Mouse (Mus musculus) embryonic facial prominence, embryonic 10.5 days (tissue): ENCODE results near the gene Gins1. TPM values are rescaled to one million over a fixed set of nuclear protein-coding genes. Genes with fewer than 3 reads are reported as not detected.

Experiments used
- DNase-seq: peaks from one replicate; pipeline ENCODE4 v3.0.0-alpha.2; 2017; ENCODE audit warnings: low spot score
- H3K27ac ChIP-seq: fragments of 300-500 bp; sonication (generic); replicated peaks from 2 replicates; pipeline ENCODE4 v1.5.1; 2016; ENCODE audit warnings: mild to moderate bottlenecking
- H3K27me3 ChIP-seq: fragments of 300-500 bp; sonication (generic); replicated peaks from 2 replicates; pipeline ENCODE4 v1.6.1; 2016; ENCODE audit warnings: low read depth, mild to moderate bottlenecking; ENCODE audit not compliant: poor library complexity, severe bottlenecking
- H3K36me3 ChIP-seq: fragments of 300-500 bp; sonication (generic); replicated peaks from 2 replicates; pipeline ENCODE4 v1.6.1; 2016; ENCODE audit warnings: mild to moderate bottlenecking, moderate library complexity
- H3K4me1 ChIP-seq: fragments of 300-500 bp; sonication (generic); 2 replicates; pipeline ENCODE4 v1.6.1; 2016
- H3K4me3 ChIP-seq: fragments of 300-500 bp; sonication (generic); 2 replicates; pipeline ENCODE4 v1.5.1; 2016; ENCODE audit warnings: mild to moderate bottlenecking, moderate library complexity
- H3K9me3 ChIP-seq: fragments of 300-500 bp; sonication (generic); 2 replicates; pipeline ENCODE4 v1.6.1; 2016; ENCODE audit warnings: mild to moderate bottlenecking
- WGBS: fragments of 180-500 bp; shearing (Covaris S2); methylation state at CpG from one replicate; pipeline ENCODE4 v1.1.7; 2016; 5-methylcytosine and 5-hydroxymethylcytosine counted together
- polyA plus RNA-seq: library from polyadenylated mRNA; unstranded; fragments of >200 nt; fragmentation: Nextera tagmentation; extraction: Ambion mirVana; gene quantifications from 2 replicates; pipeline ENCODE4 v1.2.1, GENCODE M21; 2016

The Gins1 gene
- polyA plus RNA-seq, 1 experiment from 2014 or later: 76.0 TPM

DNA sequence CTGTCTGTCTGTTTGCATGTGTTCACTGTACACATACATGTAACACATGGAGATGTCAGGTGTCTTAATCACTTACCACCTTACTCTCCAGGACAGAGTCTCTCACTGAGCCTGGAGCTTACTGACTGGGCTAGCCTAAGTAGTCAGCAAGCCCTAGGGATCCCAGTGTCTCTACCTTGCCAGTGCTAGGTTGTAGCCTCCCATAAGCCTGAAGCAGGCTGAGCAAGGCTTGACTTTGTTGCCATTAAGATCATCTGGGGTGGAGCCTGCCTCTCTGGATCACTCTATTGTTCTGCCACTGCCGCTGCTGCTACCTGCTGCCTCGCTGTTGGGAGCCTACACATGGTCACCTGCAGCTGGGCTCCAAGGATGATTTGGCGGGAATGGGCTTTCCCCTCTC lies 67.5 kb downstream of the Gins1 start:
- H3K4me3 ChIP-seq: no peak overlapping the region
- no peaks in the 10 kb centered on the region for H3K4me1 ChIP-seq
- DNase-seq: no peak
- no peaks in the 10 kb centered on the region for H3K27me3 ChIP-seq
- no peak overlapping the region for H3K27ac ChIP-seq
- WGBS: 81% methylated on average over 3 of the region's 3 CpGs
- peaks cover 86% of the 10 kb centered on the region for H3K36me3 ChIP-seq
- no peaks in the 10 kb centered on the region for H3K9me3 ChIP-seq

DNA sequence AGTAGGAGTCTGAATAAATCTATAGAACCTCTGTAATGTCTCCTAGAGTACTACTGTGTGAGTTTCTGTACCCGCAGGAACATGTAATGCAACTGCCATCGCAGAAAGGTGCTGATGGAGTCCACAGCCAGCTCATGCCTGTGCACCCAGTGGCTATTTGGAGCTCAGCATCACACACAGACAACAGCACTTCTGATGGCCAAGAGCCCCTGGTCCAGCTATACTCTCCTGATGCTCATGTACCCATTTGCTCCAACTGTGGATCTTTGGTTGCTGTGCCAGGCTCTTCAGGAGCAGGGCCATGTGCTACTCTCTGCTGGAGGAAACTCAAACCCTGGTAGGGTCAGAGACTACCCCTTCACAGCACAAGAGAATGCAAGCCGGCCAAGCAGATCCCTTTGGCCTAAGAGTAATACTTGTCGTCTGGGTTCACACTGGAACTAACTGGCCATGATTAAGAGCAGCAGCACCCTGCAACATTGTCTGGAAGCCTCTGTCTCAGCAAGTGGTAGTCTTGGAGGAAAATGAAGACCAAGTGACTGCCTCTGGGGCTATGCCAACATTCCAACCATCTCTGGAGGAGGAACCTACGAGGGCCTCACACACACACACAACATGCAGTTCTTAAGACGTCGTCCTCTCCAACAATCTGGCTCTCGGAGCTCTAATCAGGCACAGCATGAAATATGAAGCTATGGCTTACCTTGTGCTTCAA lies 68.4 kb downstream of the Gins1 start:
- Histone ChIP-seq H3K36me3 (peaks cover 84% of the 10 kb centered on the region), H3K27ac (no peak overlapping the region), H3K4me3 (no peak overlapping the region), H3K4me1 (no peaks in the 10 kb centered on the region), H3K27me3 (no peaks in the 10 kb centered on the region), H3K9me3 (no peaks in the 10 kb centered on the region)
- no peak for DNase-seq
- WGBS: 96% methylated on average over 8 of the region's 8 CpGs

DNA sequence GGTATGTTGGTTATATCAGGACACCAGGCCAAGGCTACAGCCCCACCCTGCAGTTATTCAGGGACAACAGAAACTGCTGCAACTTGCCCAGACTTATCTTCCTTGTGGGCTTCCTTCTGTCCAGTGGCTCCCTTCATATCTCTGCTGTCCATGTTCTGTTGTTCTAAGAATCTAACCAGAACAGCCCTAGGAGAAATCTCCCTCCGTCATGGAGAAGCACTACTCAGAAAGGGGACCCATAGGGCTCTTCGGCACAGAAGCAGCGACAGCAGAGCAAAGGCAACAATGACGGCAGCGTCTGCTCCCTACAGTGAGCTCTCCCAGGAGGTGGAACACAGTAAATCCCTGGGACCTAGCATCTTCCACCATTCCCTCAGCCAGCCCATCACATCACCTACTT lies 71.7 kb downstream of the Gins1 start:
- Histone ChIP-seq H3K27ac (no peak overlapping the region), H3K27me3 (no peaks in the 10 kb centered on the region), H3K4me1 (no peaks in the 10 kb centered on the region), H3K9me3 (no peaks in the 10 kb centered on the region), H3K4me3 (no peak overlapping the region), H3K36me3 (peaks cover 64% of the 10 kb centered on the region)
- 88% methylated on average over 5 of the region's 5 CpGs for WGBS
- DNase-seq: no peak

DNA sequence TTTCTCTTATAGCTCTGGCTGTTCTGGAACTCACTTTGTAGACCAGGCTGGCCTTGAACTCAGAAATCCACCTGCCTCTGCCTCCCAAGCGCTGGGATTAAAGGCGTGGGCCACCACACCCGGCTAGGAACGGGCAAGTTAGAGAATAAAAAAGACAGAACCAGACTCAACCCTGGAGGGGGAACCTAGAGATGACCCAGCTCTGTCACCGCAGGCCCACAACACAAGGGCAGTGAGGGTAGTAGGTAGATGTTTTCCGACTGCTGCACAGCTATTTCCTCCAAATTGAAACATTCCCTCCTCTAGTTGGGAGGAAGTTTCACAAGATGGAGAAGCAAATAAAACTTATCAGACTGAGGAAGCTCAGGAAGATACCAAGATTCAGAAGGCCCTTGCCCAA lies 72.5 kb downstream of the Gins1 start:
- Histone ChIP-seq H3K27ac (no peak overlapping the region), H3K4me3 (no peak overlapping the region), H3K36me3 (peaks cover 56% of the 10 kb centered on the region), H3K9me3 (no peaks in the 10 kb centered on the region), H3K4me1 (no peaks in the 10 kb centered on the region), H3K27me3 (no peaks in the 10 kb centered on the region)
- WGBS: 95% methylated on average over 6 of the region's 6 CpGs
- no peak for DNase-seq

DNA sequence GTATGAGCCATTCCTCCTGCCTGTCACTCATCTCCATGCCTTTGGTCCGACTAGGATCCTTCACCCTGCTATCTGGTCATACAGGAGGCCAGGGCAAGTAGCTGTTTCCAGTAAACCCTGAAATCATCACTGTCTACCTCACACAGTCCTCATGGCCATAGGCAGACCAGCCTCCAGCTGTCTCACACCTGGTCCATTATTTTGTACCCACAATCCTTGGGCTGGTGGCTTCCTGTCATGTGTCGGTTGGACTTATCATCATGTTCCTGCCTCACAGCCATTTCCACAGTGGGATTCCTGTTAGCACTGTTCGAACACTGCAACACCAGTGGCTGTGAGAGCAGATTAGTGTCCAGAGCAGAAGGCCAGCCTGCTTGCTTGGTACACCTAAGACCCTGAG lies 73.6 kb downstream of the Gins1 start:
- Histone ChIP-seq H3K4me1 (no peaks in the 10 kb centered on the region), H3K36me3 (peaks cover 44% of the 10 kb centered on the region), H3K27me3 (no peaks in the 10 kb centered on the region), H3K4me3 (no peak overlapping the region), H3K9me3 (no peaks in the 10 kb centered on the region), H3K27ac (no peak overlapping the region)
- DNase-seq: no peak
- WGBS: 88% methylated on average over 3 of the region's 3 CpGs

DNA sequence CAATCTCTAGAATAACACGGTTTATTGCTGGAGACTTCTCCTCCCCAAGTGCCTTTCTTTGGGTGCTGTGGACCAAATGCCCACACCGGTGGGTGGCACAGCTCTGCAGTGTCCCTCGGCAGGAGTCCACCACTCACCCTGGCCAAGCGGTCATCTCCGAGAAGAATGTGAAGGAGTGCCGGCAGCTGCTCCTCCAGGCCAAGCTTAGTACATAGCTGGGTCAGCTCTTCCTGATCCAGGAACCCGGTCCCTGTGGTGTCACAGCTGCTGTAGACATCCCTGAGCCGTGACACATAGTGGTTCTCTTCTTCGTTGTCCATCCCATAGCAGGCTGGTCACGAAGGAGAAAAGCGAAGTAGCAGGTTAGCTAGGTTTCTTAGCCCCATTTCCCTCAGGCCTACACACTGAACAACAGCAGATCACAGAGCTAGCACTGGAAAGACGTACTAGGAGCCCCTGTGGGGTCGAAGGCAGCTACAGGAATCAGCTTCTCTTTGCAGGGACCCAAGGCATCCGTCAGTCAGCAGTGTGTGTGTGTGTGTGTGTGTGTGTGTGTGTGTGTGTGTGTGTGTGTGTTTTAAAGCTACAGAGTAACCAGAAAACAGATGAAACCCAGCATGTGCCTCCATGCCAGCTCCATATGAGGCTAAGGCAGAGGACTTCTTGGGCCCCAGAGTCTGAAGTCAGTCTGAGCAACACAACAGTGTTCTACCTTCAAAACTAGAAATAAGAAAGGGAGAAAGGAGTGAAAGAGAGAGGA lies 74.8 kb downstream of the Gins1 start:
- Histone ChIP-seq H3K4me1 (no peaks in the 10 kb centered on the region), H3K4me3 (no peak overlapping the region), H3K9me3 (no peaks in the 10 kb centered on the region), H3K27me3 (no peaks in the 10 kb centered on the region), H3K36me3 (peaks cover 32% of the 10 kb centered on the region), H3K27ac (no peak overlapping the region)
- no peak for DNase-seq
- WGBS: 88% methylated on average over 14 of the region's 14 CpGs

Other genes starting within 250 kb of the Gins1 start
- gene Acss1, start 236.9 kb upstream of the Gins1 start, polyA plus RNA-seq: 7.8 and 9.3 TPM in 2 replicates
- gene Vsx1, start 216.0 kb upstream of the Gins1 start, polyA plus RNA-seq: 0.04 and 0.23 TPM in 2 replicates
- gene Entpd6, start 156.4 kb upstream of the Gins1 start, polyA plus RNA-seq: 30.7 and 37.1 TPM in 2 replicates
- gene Pygb, start 118.7 kb upstream of the Gins1 start, polyA plus RNA-seq: 62.1 and 66.3 TPM in 2 replicates
- 46.0 and 51.3 TPM in 2 replicates for gene Abhd12, start 659 bp upstream of the Gins1 start, polyA plus RNA-seq
- 18.5 and 20.7 TPM in 2 replicates for gene Ninl, start 134.0 kb downstream of the Gins1 start, polyA plus RNA-seq
- 49.1 and 49.5 TPM in 2 replicates for gene Nanp, start 134.0 kb downstream of the Gins1 start, polyA plus RNA-seq
- gene Gm14151, start 186.9 kb downstream of the Gins1 start, polyA plus RNA-seq: not detected in 2 replicates
- gene Gm14147, start 192.8 kb downstream of the Gins1 start, polyA plus RNA-seq: not detected in 2 replicates